ENCODE assay signal across 8 mouse cellular contexts in genomic region chr4:48407350-48408039, GRCm38 (mm10).
DNase-seq lines count a peak whose midpoint lies in the region; ATAC-seq and TF ChIP-seq lines count a peak whose summit lies in the region.
"Had no signal": no experiment of that assay in that cellular context is flagged by ENCODE, and none has a peak within 500 bp of the region (broad histone marks: within the 10 kb centered on the region; RNA-seq: fewer than 3 reads in every experiment).

No protein-coding gene starts in this region.

- intact Hi-C loops in left cerebral cortex, adult 2 months (cut with DNase I) = loop anchor here (5.0 kb wide), 2 partner anchors 885 to 985 kb away; no protein-coding TSS in a partner anchor

- H3K9me3 ChIP-seq in hindbrain, embryonic 14.5 days (ENCODE audit: control insufficient read depth, low read length) = no peaks in the 10 kb centered on the region

- peak; percentile 92 for TF ChIP-seq CTCF in left cerebral cortex, adult 2 months (IDR thresholded peaks at IDR 0.05)

- no peaks in the 10 kb centered on the region for H3K27me3 ChIP-seq in hindbrain, embryonic 14.5 days (ENCODE audit: control insufficient read depth, insufficient read depth, low read length)

- H3K4me1 ChIP-seq in hindbrain, embryonic 14.5 days (replicated peaks; ENCODE audit: control insufficient read depth, insufficient read depth, low read length) = no peaks in the 10 kb centered on the region

- no peak overlapping the region for H3K4me3 ChIP-seq in hindbrain, embryonic 14.5 days (replicated peaks; ENCODE audit: low read length)
- H3K4me3 ChIP-seq in left cerebral cortex, adult 2 months = no peak overlapping the region
- H3K4me3 ChIP-seq: myocyte had no signal

- ATAC-seq in hindbrain, embryonic 14.5 days (ENCODE audit: low FRiP score) = peak; percentile 70; the same call in 1 of the 2 replicates
- ATAC-seq in megakaryocyte, adult 5-6 weeks (ENCODE audit: poor library complexity, severe bottlenecking) = peak; percentile 82

- peak overlapping the region; percentile 6; the same call in 1 of the 2 replicates for H3K4me2 ChIP-seq in hindbrain, embryonic 14.5 days (replicated peaks)

- no peak overlapping the region for H3K9ac ChIP-seq in hindbrain, embryonic 14.5 days

- peak; percentile 69 for DNase-seq in NIH3T3 (ENCODE audit: low read depth)
- peak; percentile 52 for DNase-seq in c-Kit-positive CD71-positive TER-119-negative erythroid progenitor cells, embryonic 14.5 days (ENCODE audit: low read depth)
- peak; percentile 58 for DNase-seq in forelimb bud, embryonic 11.5 days (ENCODE audit: low read depth, low spot score)
- DNase-seq in hindbrain, embryonic 14.5 days (ENCODE audit: low spot score) = peak; percentile 79
- DNase-seq in left cerebral cortex, adult 2 months (ENCODE audit: extremely low spot score in 1 of 2, low spot score in 2 of 2) = peak; percentile 47 to 70
- peak; percentile 76 for DNase-seq in right cerebral cortex, postnatal 4 days

- H3K36me3 ChIP-seq in hindbrain, embryonic 14.5 days (replicated peaks; ENCODE audit: control insufficient read depth, insufficient read depth) = no peaks in the 10 kb centered on the region

- H3K27ac ChIP-seq in hindbrain, embryonic 14.5 days = no peak overlapping the region
- no peak overlapping the region for H3K27ac ChIP-seq in left cerebral cortex, adult 2 months

- 54% methylated on average over 18 of the region's 18 CpGs for WGBS in hindbrain, embryonic 14.5 days
